Mouse (Mus musculus) forebrain, embryonic 10.5 days (tissue): ENCODE results near the gene Plbd2. TPM values are rescaled to one million over a fixed set of nuclear protein-coding genes. Genes with fewer than 3 reads are reported as not detected.
"Not testable (repeated sequence)": the region's sequence is repeated elsewhere in the genome, so short reads cannot be mapped to it uniquely, and the experiment has no call there.

Experiments
- DNase-seq: peaks from one replicate; pipeline ENCODE4 v3.0.0-alpha.2; 2017; ENCODE audit warnings: low spot score; ENCODE audit errors: extremely low spot score
- H3K27ac ChIP-seq: fragments of 300-500 bp; sonication (generic); 2 replicates; pipeline ENCODE4 v1.5.1; 2016; ENCODE audit warnings: mild to moderate bottlenecking
- H3K27me3 ChIP-seq: fragments of 300-500 bp; sonication (generic); 2 replicates; pipeline ENCODE4 v1.6.1; 2016; ENCODE audit warnings: mild to moderate bottlenecking; ENCODE audit not compliant: poor library complexity, severe bottlenecking
- H3K36me3 ChIP-seq: fragments of 300-500 bp; sonication (generic); replicated peaks from 2 replicates; pipeline ENCODE4 v1.6.1; 2016; ENCODE audit warnings: mild to moderate bottlenecking, moderate library complexity
- H3K4me1 ChIP-seq: fragments of 300-500 bp; sonication (generic); 2 replicates; pipeline ENCODE4 v1.6.1; 2016
- H3K4me3 ChIP-seq: fragments of 300-500 bp; sonication (generic); 2 replicates; pipeline ENCODE4 v1.5.1; 2016; ENCODE audit warnings: mild to moderate bottlenecking, moderate library complexity
- H3K9me3 ChIP-seq: fragments of 300-500 bp; sonication (generic); 2 replicates; pipeline ENCODE4 v1.6.1; 2016; ENCODE audit warnings: mild to moderate bottlenecking, moderate library complexity
- WGBS: fragments of 180-500 bp; shearing (Covaris S2); methylation state at CpG from one replicate; pipeline ENCODE4 v1.1.7; 2016; 5-methylcytosine and 5-hydroxymethylcytosine counted together
- polyA plus RNA-seq: library from polyadenylated mRNA; unstranded; fragments of >200 nt; fragmentation: Nextera tagmentation; extraction: Ambion mirVana; gene quantifications from 2 replicates; pipeline ENCODE4 v1.2.1, GENCODE M21; 2016

The Plbd2 gene
- polyA plus RNA-seq, 1 experiment from 2014 or later = 33.0 TPM

- Histone ChIP-seq H3K27me3 (no peaks in the 10 kb centered on the region), H3K36me3 (no peaks in the 10 kb centered on the region), H3K4me1 (peaks cover 37% of the 10 kb centered on the region), H3K27ac (peak overlapping the region; percentile 6; the same call in 1 of the 2 replicates), H3K4me3 (peak overlapping the region; percentile 16; the same call in 1 of the 2 replicates), H3K9me3 (no peaks in the 10 kb centered on the region)
- WGBS = 69% methylated on average over 9 of the region's 9 CpGs
- no peak for DNase-seq
These were observed 2.4 kb upstream of the Plbd2 start for GRCm38 (mm10) chr5:120505781-120506180.

GRCm38 (mm10) chr5:120505368-120505767 lies 1.9 kb upstream of the Plbd2 start:
- H3K4me1 ChIP-seq = peaks cover 33% of the 10 kb centered on the region
- H3K9me3 ChIP-seq = no peaks in the 10 kb centered on the region
- no peaks in the 10 kb centered on the region for H3K36me3 ChIP-seq
- H3K4me3 ChIP-seq = peak overlapping the region; percentile 16
- H3K27ac ChIP-seq = peak overlapping the region; percentile 6; the same call in 1 of the 2 replicates
- peak; percentile 81 for DNase-seq
- 21% methylated on average over 16 of the region's 16 CpGs for WGBS
- H3K27me3 ChIP-seq = no peaks in the 10 kb centered on the region

- no peaks in the 10 kb centered on the region for H3K27me3 ChIP-seq
- H3K4me3 ChIP-seq = peak overlapping the region; percentile 79
- no peak for DNase-seq
- H3K9me3 ChIP-seq = no peaks in the 10 kb centered on the region
- 7% methylated on average over 12 of the region's 12 CpGs for WGBS
- H3K36me3 ChIP-seq = peaks cover 11% of the 10 kb centered on the region
- H3K4me1 ChIP-seq = peaks cover 28% of the 10 kb centered on the region
- peak overlapping the region; percentile 86 for H3K27ac ChIP-seq
These were observed 716 bp downstream of the Plbd2 start for GRCm38 (mm10) chr5:120502675-120503143.

- Histone ChIP-seq H3K9me3 (no peaks in the 10 kb centered on the region), H3K4me1 (peaks cover 28% of the 10 kb centered on the region), H3K36me3 (peaks cover 16% of the 10 kb centered on the region), H3K27ac (no peak overlapping the region), H3K27me3 (no peaks in the 10 kb centered on the region), H3K4me3 (peak overlapping the region; percentile 79)
- WGBS = 77% methylated on average over 9 of the region's 9 CpGs
- no peak for DNase-seq
These were observed 1.2 kb downstream of the Plbd2 start for GRCm38 (mm10) chr5:120502147-120502621.

- not testable (repeated sequence) for DNase-seq, H3K27me3 ChIP-seq, H3K9me3 ChIP-seq, H3K4me3 ChIP-seq, H3K27ac ChIP-seq
- peaks cover 24% of the 10 kb centered on the region for H3K4me1 ChIP-seq
- WGBS = 90% methylated on average over 9 of the region's 9 CpGs
- H3K36me3 ChIP-seq = peaks cover 25% of the 10 kb centered on the region
These were observed 2.8 kb downstream of the Plbd2 start for GRCm38 (mm10) chr5:120500609-120501008.

- peaks cover 19% of the 10 kb centered on the region for H3K4me1 ChIP-seq
- 85% methylated on average over 4 of the region's 4 CpGs for WGBS
- DNase-seq = no peak
- no peak overlapping the region for H3K4me3 ChIP-seq
- no peaks in the 10 kb centered on the region for H3K27me3 ChIP-seq
- H3K36me3 ChIP-seq = peaks cover 36% of the 10 kb centered on the region
- no peak overlapping the region for H3K27ac ChIP-seq
- H3K9me3 ChIP-seq = no peaks in the 10 kb centered on the region
These were observed 4.2 kb downstream of the Plbd2 start for GRCm38 (mm10) chr5:120499202-120499601.

- Histone ChIP-seq H3K27me3 (no peaks in the 10 kb centered on the region), H3K36me3 (peaks cover 57% of the 10 kb centered on the region), H3K4me3 (no peak overlapping the region), H3K27ac (no peak overlapping the region), H3K9me3 (no peaks in the 10 kb centered on the region), H3K4me1 (peaks cover 7% of the 10 kb centered on the region)
- no peak for DNase-seq
- WGBS = 93% methylated on average over 3 of the region's 3 CpGs
These were observed 6.4 kb downstream of the Plbd2 start for GRCm38 (mm10) chr5:120497071-120497470.

GRCm38 (mm10) chr5:120495703-120496226 lies 7.7 kb downstream of the Plbd2 start:
- DNase-seq = no peak
- Histone ChIP-seq H3K4me3 (no peak overlapping the region), H3K4me1 (no peaks in the 10 kb centered on the region), H3K27me3 (no peaks in the 10 kb centered on the region), H3K27ac (no peak overlapping the region), H3K36me3 (peaks cover 65% of the 10 kb centered on the region), H3K9me3 (no peaks in the 10 kb centered on the region)
- WGBS = 91% methylated on average over 13 of the region's 13 CpGs

GRCm38 (mm10) chr5:120495064-120495702 lies 8.2 kb downstream of the Plbd2 start:
- 82% methylated on average over 10 of the region's 10 CpGs for WGBS
- DNase-seq = no peak
- no peaks in the 10 kb centered on the region for H3K9me3 ChIP-seq
- H3K4me3 ChIP-seq = no peak overlapping the region
- H3K27ac ChIP-seq = no peak overlapping the region
- H3K4me1 ChIP-seq = no peaks in the 10 kb centered on the region
- H3K36me3 ChIP-seq = peaks cover 70% of the 10 kb centered on the region
- no peaks in the 10 kb centered on the region for H3K27me3 ChIP-seq

GRCm38 (mm10) chr5:120493873-120494395 lies 9.5 kb downstream of the Plbd2 start:
- H3K36me3 ChIP-seq = peaks cover 73% of the 10 kb centered on the region

GRCm38 (mm10) chr5:120493440-120493839 lies 10.0 kb downstream of the Plbd2 start:
- Histone ChIP-seq H3K27me3 (no peaks in the 10 kb centered on the region), H3K4me3 (no peak overlapping the region), H3K4me1 (no peaks in the 10 kb centered on the region), H3K36me3 (peaks cover 73% of the 10 kb centered on the region), H3K9me3 (no peaks in the 10 kb centered on the region), H3K27ac (no peak overlapping the region)
- WGBS = 92% methylated on average over 6 of the region's 6 CpGs
- DNase-seq = no peak

More at GRCm38 (mm10) chr5:120493873-120494395, 9.5 kb downstream of the Plbd2 start:
- WGBS = 90% methylated on average over 9 of the region's 9 CpGs
- no peak for DNase-seq
- no peak overlapping the region for H3K4me3 ChIP-seq
- H3K9me3 ChIP-seq = no peaks in the 10 kb centered on the region
- no peak overlapping the region for H3K27ac ChIP-seq
- no peaks in the 10 kb centered on the region for H3K4me1 ChIP-seq
- no peaks in the 10 kb centered on the region for H3K27me3 ChIP-seq

GRCm38 (mm10) chr5:120492437-120492836 lies 11.0 kb downstream of the Plbd2 start:
- H3K4me3 ChIP-seq = no peak overlapping the region
- DNase-seq = peak; percentile 54
- H3K36me3 ChIP-seq = peaks cover 74% of the 10 kb centered on the region
- H3K9me3 ChIP-seq = no peaks in the 10 kb centered on the region
- 0 out of 2 replicates have a peak overlapping the region, but pooled peaks have one; percentile 3 for H3K27ac ChIP-seq
- H3K4me1 ChIP-seq = no peaks in the 10 kb centered on the region
- H3K27me3 ChIP-seq = no peaks in the 10 kb centered on the region
- WGBS = 75% methylated on average over 11 of the region's 11 CpGs

- Histone ChIP-seq H3K4me1 (no peaks in the 10 kb centered on the region), H3K27me3 (no peaks in the 10 kb centered on the region), H3K9me3 (no peaks in the 10 kb centered on the region), H3K36me3 (peaks cover 79% of the 10 kb centered on the region), H3K27ac (no peak overlapping the region), H3K4me3 (no peak overlapping the region)
- no peak for DNase-seq
- 89% methylated on average over 8 of the region's 8 CpGs for WGBS
These were observed 12.7 kb downstream of the Plbd2 start for GRCm38 (mm10) chr5:120490679-120491192.
